Mouse (Mus musculus): ENCODE results near the gene Odam. TPM values are rescaled to one million over a fixed set of nuclear protein-coding genes. Genes with fewer than 3 reads are reported as not detected.

The Odam gene
- total RNA-seq (2021): not detected
- long read RNA-seq: 0 reads

DNA sequence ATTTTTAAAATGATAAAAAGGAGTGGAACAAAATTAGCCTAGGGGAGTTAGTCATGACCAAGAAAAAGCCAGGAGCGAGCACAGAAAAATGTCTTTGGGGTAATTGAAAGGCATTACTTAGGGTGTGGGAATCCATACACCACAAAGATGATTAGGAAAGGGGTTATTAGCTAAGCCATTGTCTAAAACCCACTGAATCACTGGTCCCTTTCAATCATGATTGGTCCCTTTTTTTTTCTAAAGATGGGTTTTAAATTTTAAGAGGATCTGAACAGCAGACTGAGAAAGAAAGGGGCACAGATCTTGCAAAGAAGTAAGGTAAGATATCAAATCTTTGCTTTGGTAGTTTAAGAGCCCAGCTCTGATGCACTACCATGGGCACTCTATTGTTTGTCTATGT, at the start of gene Odam:
Odam (plus strand) TSS at position 301 of the 400 bp plus-strand sequence.
- DNase-seq (ENCODE audit: low spot score in 2 of 2): no peak

DNA sequence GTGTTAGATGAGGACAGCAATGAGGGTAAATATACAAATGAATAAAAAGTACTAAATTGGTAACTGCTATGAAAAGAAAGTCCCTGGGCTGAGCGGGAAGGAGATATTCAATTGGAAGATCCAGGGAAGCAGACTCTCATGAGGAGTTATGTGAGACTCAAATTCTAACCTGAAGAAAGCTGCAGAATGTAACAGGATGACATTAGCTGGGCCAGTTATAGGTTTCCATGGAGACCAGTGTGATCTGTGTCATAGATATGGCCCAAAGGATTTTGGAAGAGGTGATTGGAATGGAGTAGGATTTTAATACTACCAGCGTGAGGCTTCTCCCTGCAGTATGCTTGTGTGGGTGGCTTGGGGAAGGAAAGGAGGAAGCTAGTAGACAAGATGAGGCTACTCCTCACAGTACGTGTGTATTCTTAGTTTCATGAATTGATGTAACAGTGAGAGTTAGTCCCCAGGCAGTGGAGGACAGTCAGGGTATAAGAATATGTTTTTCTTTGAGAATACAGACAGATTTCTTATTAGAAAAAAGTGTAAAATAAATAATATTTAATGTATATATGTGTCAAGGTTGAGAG, 29.6 kb upstream of the Odam start:
- no peak for DNase-seq (ENCODE audit: low spot score in 2 of 2)

DNA sequence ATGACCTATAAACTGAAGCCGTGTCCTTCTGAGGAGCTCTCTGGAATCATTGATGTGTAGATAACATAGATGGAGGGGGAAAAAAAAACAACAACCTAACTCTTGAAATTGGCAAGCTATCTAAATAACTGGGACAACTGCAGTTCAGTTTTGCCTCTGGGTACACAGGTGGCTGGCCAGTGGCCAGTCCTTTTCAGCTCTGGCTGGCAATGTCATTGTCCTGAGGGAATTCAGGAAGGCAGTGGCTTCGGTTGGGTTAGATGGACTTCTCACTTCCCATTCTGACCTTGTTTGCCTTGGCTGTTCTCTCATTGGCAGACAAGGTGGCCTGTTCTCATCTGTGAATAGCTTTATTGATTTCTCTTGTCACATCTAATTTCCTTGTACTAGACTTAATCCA, 14.7 kb upstream of the Odam start:
- DNase-seq (ENCODE audit: low spot score in 2 of 2): no peak

DNA sequence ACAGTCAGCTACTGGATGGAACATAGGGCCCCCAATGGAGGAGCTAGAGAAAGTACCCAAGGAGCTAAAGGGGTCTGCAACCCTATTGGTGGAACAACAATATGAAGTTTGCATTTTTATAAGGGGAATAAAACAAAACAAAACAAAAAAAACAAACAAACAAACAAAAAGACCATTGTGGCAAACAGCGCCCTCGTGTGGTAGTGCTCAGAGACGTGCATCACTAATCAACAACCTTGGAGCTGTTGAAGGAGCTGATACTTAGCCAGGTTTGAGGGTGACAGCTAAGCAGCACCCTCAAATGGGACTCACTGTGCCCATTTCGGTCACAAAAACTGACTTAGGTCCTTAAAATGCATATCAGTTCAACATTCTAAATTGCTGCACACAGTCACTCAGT, 13.4 kb upstream of the Odam start:
- DNase-seq (ENCODE audit: low spot score in 2 of 2): no peak

DNA sequence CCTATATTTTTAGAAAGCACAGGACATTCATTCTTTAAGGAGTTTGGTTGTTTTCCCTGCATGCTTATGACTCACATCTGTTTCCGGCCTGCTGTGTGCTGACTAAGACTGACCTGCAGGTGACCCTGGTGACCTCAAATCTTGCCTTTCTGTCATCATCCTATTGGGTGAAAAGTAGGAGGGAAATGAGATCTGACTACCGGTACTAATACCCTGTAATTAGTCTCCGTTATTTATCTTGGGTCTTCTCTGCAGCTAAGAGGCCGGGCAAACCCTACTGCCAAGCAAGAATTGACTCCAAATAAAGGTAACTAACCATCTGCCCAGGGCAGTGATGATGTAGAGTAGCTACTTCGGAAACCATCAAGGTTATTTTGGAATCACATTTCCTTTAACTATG, 40.5 kb downstream of the Odam start, which contains the start of gene Csn3:
Csn3 (plus strand) TSS at position 208 of the 400 bp plus-strand sequence.
- DNase-seq (ENCODE audit: low spot score in 2 of 2): no peak

DNA sequence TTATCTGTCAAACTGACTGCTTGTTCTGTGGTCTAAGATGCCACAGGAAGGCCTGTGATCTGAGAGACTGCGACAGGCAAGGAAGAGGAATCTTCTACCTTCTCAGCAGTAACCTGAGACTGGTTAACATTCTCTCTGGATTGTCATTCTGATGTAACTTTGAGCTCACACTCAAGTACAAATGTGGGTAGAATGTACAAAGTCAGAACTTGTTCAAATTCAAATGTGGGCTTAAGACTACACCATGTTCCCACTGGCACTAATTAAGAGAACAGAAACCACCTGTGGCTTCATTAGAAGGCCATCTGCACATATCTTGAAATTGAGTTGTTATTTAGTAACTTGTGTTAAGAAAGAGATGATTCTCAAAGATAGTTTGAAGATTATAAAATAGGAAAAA, 46.8 kb downstream of the Odam start:
- DNase-seq (ENCODE audit: low spot score in 2 of 2): no peak

DNA sequence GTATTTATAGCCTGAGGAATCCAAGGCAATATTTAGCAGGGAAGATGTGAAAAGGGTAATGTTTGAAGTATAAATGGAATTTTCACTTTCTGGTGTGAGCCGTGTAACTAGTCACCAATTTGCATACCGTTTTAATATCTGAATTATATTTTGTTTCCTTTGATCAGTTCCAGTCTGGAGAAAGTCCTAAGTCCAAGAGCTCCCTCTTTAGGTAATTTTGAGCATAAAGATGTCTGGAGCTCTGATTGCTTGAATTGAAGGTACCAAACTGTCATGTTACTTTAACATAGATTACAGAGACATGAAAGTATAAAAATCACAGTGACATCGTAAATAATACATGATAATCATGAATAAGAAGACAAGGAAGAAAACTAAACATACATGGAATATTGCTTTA, 55.9 kb downstream of the Odam start:
- no peak for DNase-seq (ENCODE audit: low spot score in 2 of 2)

DNA sequence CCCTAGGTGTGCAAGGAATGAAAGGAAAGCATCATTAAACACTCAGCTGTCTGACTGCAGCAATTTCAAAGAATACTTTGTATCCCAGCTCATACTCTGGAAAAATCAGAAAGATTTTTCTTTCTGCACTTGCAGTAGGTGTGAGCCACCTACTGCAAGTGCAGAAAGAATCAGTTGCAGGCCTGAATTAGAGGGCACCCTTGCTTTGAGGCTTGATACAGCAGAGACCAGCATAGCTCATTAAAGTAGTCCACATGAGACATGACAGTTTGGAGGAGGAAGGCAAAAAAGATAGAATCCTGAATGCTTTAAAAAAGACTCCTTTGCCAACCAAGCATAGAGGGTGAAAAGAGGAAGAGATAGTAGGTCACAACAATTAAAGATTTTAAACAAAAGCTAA, 57.7 kb downstream of the Odam start:
- no peak for DNase-seq (ENCODE audit: low spot score in 2 of 2)

Other genes starting within 250 kb of the Odam start
- not detected for gene Csn1s1, start 218.8 kb upstream of the Odam start, total RNA-seq (2021)
- gene Csn2, start 185.4 kb upstream of the Odam start, total RNA-seq (2021): not detected
- not detected for gene Csn1s2a, start 110.5 kb upstream of the Odam start, total RNA-seq (2021)
- not detected for gene Csn1s2b, start 76.9 kb upstream of the Odam start, total RNA-seq (2021)
- gene Prr27, start 59.3 kb upstream of the Odam start, total RNA-seq (2021): not detected
- not detected for gene Csn3, start 40.5 kb downstream of the Odam start, total RNA-seq (2021)
- not detected for gene 2310003L06Rik, start 84.4 kb downstream of the Odam start, total RNA-seq (2021)
- gene Gm28434, start 84.5 kb downstream of the Odam start, total RNA-seq (2021): not detected
- not detected for gene Cabs1, start 94.4 kb downstream of the Odam start, total RNA-seq (2021)
- gene Smr3a, start 117.5 kb downstream of the Odam start, total RNA-seq (2021): not detected
- gene Smr2, start 201.5 kb downstream of the Odam start, total RNA-seq (2021): not detected
- not detected for gene Gm11116, start 226.5 kb downstream of the Odam start, total RNA-seq (2021)

All from layer of hippocampus, postnatal 10 days (tissue).